Mouse (Mus musculus): ENCODE results near the gene Large1. TPM values are rescaled to one million over a fixed set of nuclear protein-coding genes. Genes with fewer than 3 reads are reported as not detected.

Large1 gene
- polyA plus RNA-seq, 1 experiment from 2014 or later: 5.8 TPM

DNA sequence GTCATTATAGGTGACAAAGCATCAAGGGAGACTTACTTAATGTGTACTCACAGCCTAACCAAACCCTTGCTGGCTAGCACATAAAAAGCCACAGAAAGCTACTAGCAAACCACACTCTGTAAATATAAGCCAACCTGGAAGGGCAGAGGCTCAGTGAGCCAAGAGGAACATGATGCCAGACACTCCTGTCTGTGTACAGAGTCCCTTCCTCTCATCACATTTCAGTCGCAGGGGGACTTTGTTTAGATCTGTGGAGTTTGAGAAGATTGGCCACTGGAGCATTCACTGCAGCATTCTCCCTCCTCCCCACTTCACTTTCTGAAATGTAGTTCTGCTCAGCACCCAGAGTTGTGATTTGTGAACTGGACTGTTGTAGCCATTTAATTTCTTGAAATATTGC is 291.9 kb downstream of the Large1 start:
- ATAC-seq (ENCODE audit: borderline replicate concordance, extremely low read depth, low FRiP score, low TSS enrichment): no peak
- H3K4me1 ChIP-seq: no peaks in the 10 kb centered on the region

DNA sequence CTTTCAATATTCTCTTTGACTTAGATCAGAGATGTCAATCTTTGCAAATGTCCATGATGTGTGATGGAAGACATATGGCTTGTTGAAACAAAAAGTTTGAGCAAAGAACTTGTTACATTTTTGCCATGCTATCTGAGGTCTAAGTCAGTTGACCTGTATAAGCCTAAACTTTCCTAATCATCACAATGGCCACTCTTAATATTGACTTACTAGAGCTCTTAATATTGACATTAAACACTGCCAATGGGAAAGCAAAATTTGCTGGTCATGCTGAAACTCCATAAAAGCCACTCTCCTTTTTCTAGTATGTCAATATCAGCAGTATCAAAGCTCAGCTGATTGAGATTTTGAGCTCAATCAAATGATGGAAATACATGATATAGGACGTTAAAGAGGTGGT is 298.6 kb downstream of the Large1 start:
- no peaks in the 10 kb centered on the region for H3K4me1 ChIP-seq
- 65% methylated on average over 1 of the region's 1 CpGs for WGBS
- no peaks in the 10 kb centered on the region for H3K27me3 ChIP-seq
- ATAC-seq (ENCODE audit: borderline replicate concordance, extremely low read depth, low FRiP score, low TSS enrichment): no peak
- no peak overlapping the region for H3K4me2 ChIP-seq
- no peak overlapping the region for H3K4me3 ChIP-seq
- no peaks in the 10 kb centered on the region for H3K36me3 ChIP-seq
- H3K27ac ChIP-seq: no peak overlapping the region
- no peaks in the 10 kb centered on the region for H3K9me3 ChIP-seq
- H3K9ac ChIP-seq: no peak overlapping the region

More for the DNA sequence above, 291.9 kb downstream of the Large1 start:
- no peaks in the 10 kb centered on the region for H3K27me3 ChIP-seq
- H3K27ac ChIP-seq: no peak overlapping the region
- H3K36me3 ChIP-seq: no peaks in the 10 kb centered on the region
- H3K4me3 ChIP-seq: no peak overlapping the region
- 8% methylated on average over 1 of the region's 1 CpGs for WGBS
- H3K9ac ChIP-seq: no peak overlapping the region
- no peaks in the 10 kb centered on the region for H3K9me3 ChIP-seq
- no peak overlapping the region for H3K4me2 ChIP-seq

DNA sequence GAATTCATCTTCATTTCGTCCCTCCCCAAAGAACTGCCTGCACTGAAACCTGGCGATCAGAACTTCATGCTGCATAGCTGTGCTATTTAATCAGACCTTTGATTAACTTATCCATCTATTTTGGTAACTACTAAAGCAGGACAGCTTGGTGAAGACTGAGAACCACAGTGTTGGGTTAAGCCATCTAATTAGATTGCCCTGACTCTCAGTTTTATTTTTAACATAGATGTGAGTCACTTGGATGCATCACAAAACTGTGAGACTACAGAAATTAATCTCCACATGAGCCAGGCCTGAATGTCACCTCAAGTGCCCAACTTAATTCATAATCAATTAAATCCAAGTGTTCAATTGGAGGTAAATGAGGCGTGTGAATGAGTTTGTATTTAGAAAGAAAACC is 299.5 kb downstream of the Large1 start:
- 87% methylated on average over 3 of the region's 3 CpGs for WGBS
- ATAC-seq (ENCODE audit: borderline replicate concordance, extremely low read depth, low FRiP score, low TSS enrichment): no peak
- H3K4me2 ChIP-seq: no peak overlapping the region
- no peaks in the 10 kb centered on the region for H3K4me1 ChIP-seq
- H3K36me3 ChIP-seq: no peaks in the 10 kb centered on the region
- no peak overlapping the region for H3K4me3 ChIP-seq
- H3K27ac ChIP-seq: no peak overlapping the region
- H3K9me3 ChIP-seq: no peaks in the 10 kb centered on the region
- H3K9ac ChIP-seq: no peak overlapping the region
- H3K27me3 ChIP-seq: no peaks in the 10 kb centered on the region

DNA sequence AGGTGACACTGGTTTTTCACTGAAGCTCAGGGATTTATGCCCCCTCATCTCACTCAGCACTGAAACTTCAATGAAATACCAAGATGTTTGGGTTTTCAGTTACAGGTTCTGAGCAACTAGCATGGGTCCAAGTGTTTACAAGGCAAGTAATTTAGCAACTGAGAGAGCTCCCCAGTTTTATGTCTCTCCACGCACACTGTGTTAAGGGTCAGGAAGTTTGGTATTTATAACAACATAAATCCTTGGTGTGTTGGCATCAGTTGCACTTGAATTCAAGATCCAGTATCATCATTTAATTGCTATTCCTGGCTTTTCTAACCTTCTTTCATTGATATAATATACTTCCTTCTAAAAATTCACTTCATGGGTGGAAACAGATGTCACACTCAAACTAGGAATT is 300.9 kb downstream of the Large1 start:
- H3K4me3 ChIP-seq: no peak overlapping the region
- H3K9me3 ChIP-seq: no peaks in the 10 kb centered on the region
- H3K27ac ChIP-seq: no peak overlapping the region
- no peaks in the 10 kb centered on the region for H3K4me1 ChIP-seq
- ATAC-seq (ENCODE audit: borderline replicate concordance, extremely low read depth, low FRiP score, low TSS enrichment): no peak
- 61% methylated on average over 1 of the region's 1 CpGs for WGBS
- H3K4me2 ChIP-seq: no peak overlapping the region
- no peaks in the 10 kb centered on the region for H3K36me3 ChIP-seq
- no peak overlapping the region for H3K9ac ChIP-seq
- H3K27me3 ChIP-seq: no peaks in the 10 kb centered on the region

GRCm38 (mm10) chr8:73048136-73048535 is 305.2 kb downstream of the Large1 start:
- no peaks in the 10 kb centered on the region for H3K27me3 ChIP-seq
- no peak overlapping the region for H3K4me2 ChIP-seq
- no peak overlapping the region for H3K4me3 ChIP-seq
- no peak for ATAC-seq (ENCODE audit: borderline replicate concordance, extremely low read depth, low FRiP score, low TSS enrichment)
- no peaks in the 10 kb centered on the region for H3K36me3 ChIP-seq
- no peaks in the 10 kb centered on the region for H3K4me1 ChIP-seq
- no peak overlapping the region for H3K27ac ChIP-seq
- H3K9ac ChIP-seq: no peak overlapping the region
- H3K9me3 ChIP-seq: no peaks in the 10 kb centered on the region
- WGBS: 89% methylated on average over 3 of the region's 3 CpGs

- Histone ChIP-seq H3K4me2 (no peak overlapping the region), H3K27me3 (no peaks in the 10 kb centered on the region), H3K36me3 (no peaks in the 10 kb centered on the region), H3K27ac (no peak overlapping the region), H3K9ac (no peak overlapping the region), H3K4me1 (no peaks in the 10 kb centered on the region), H3K9me3 (no peaks in the 10 kb centered on the region), H3K4me3 (no peak overlapping the region)
- no peak for ATAC-seq (ENCODE audit: borderline replicate concordance, extremely low read depth, low FRiP score, low TSS enrichment)
Observed at GRCm38 (mm10) chr8:73029787-73030186, 323.6 kb downstream of the Large1 start.

DNA sequence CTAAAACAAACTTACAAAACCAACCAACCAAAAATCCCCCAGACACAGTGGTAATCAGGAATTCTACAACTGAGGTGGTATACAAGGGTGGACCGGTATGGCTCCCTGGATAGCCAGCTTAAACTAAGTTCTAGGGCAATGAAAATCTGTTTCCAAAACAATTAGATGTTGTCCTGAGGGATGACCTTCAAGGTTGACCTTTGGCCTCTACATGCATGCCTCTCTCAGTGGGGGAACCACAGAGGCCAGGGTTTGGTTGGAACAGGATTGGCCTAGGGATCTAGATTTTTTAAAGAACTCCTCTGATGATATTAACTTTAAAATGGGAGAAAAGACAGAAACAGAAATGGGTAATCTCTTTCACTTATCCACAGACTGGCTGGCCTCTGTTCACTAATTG is 335.1 kb downstream of the Large1 start:
- Histone ChIP-seq H3K27me3 (no peaks in the 10 kb centered on the region), H3K27ac (no peak overlapping the region), H3K4me3 (no peak overlapping the region), H3K36me3 (no peaks in the 10 kb centered on the region), H3K9me3 (no peaks in the 10 kb centered on the region), H3K4me1 (no peaks in the 10 kb centered on the region), H3K9ac (no peak overlapping the region), H3K4me2 (no peak overlapping the region)
- 90% methylated on average over 1 of the region's 1 CpGs for WGBS
- ATAC-seq (ENCODE audit: borderline replicate concordance, extremely low read depth, low FRiP score, low TSS enrichment): no peak

- H3K4me3 ChIP-seq: no peak overlapping the region
- no peaks in the 10 kb centered on the region for H3K27me3 ChIP-seq
- no peaks in the 10 kb centered on the region for H3K9me3 ChIP-seq
- H3K36me3 ChIP-seq: no peaks in the 10 kb centered on the region
- no peak overlapping the region for H3K27ac ChIP-seq
- H3K4me1 ChIP-seq: no peaks in the 10 kb centered on the region
- ATAC-seq (ENCODE audit: borderline replicate concordance, extremely low read depth, low FRiP score, low TSS enrichment): no peak
- H3K9ac ChIP-seq: no peak overlapping the region
- WGBS: 75% methylated on average over 1 of the region's 1 CpGs
- H3K4me2 ChIP-seq: no peak overlapping the region
Observed at GRCm38 (mm10) chr8:73017601-73018000, 335.7 kb downstream of the Large1 start.

DNA sequence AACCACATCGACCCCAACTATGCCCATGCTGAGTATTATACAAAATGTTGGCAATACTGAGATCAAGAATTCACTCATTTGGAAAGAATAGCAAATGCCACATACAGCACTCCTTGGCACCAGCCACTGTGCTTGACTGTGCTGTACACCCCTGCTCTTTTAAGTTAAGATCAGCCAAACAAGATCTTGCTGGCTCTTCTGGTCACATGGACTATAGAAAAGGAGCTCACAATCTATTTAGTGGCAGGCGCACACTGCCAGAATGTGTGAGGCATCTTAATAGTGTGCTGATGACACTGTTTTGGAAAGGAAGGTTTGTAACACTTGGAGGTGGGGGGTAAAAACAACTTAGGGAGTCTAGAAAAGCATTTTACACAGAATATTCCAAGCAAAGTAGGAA is 337.0 kb downstream of the Large1 start:
- Histone ChIP-seq H3K9ac (no peak overlapping the region), H3K4me3 (no peak overlapping the region), H3K36me3 (no peaks in the 10 kb centered on the region), H3K4me2 (no peak overlapping the region), H3K9me3 (no peaks in the 10 kb centered on the region), H3K27ac (no peak overlapping the region), H3K4me1 (no peaks in the 10 kb centered on the region), H3K27me3 (no peaks in the 10 kb centered on the region)
- ATAC-seq (ENCODE audit: borderline replicate concordance, extremely low read depth, low FRiP score, low TSS enrichment): no peak
- WGBS: 92% methylated on average over 2 of the region's 2 CpGs

DNA sequence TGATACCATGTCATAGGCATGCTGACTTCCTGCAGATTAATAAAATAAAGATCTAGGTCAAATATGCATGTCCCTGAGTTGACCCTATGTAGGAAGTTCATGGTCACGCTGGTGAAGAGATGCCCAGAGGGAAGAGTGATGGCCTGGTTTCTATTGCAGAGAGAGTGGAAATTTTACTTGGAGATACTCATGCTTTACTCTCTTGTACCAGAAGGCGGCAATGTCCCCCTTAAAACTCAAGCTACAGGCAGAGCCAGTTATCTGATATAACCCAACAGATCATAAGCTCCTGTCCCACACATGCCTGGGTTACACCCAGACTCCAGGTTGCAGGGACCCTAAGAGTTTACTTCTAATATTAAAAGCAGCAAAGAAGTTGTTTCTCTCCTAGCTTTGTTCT is 345.9 kb downstream of the Large1 start:
- no peak for ATAC-seq (ENCODE audit: borderline replicate concordance, extremely low read depth, low FRiP score, low TSS enrichment)
- no peak overlapping the region for H3K27ac ChIP-seq
- H3K4me2 ChIP-seq: no peak overlapping the region
- H3K4me3 ChIP-seq: no peak overlapping the region
- H3K36me3 ChIP-seq: no peaks in the 10 kb centered on the region
- peaks cover 7% of the 10 kb centered on the region; the same call in 1 of the 2 replicates for H3K4me1 ChIP-seq
- H3K9me3 ChIP-seq: no peaks in the 10 kb centered on the region
- 52% methylated on average over 2 of the region's 2 CpGs for WGBS
- H3K27me3 ChIP-seq: no peaks in the 10 kb centered on the region
- H3K9ac ChIP-seq: no peak overlapping the region

GRCm38 (mm10) chr8:73003858-73004257 is 349.5 kb downstream of the Large1 start:
- no peaks in the 10 kb centered on the region for H3K36me3 ChIP-seq
- 34% methylated on average over 2 of the region's 2 CpGs for WGBS
- H3K27me3 ChIP-seq: no peaks in the 10 kb centered on the region
- H3K9ac ChIP-seq: no peak overlapping the region
- no peak overlapping the region for H3K27ac ChIP-seq
- no peaks in the 10 kb centered on the region for H3K9me3 ChIP-seq
- H3K4me3 ChIP-seq: no peak overlapping the region
- H3K4me2 ChIP-seq: no peak overlapping the region
- ATAC-seq (ENCODE audit: borderline replicate concordance, extremely low read depth, low FRiP score, low TSS enrichment): no peak
- H3K4me1 ChIP-seq: peaks cover 7% of the 10 kb centered on the region; the same call in 1 of the 2 replicates

DNA sequence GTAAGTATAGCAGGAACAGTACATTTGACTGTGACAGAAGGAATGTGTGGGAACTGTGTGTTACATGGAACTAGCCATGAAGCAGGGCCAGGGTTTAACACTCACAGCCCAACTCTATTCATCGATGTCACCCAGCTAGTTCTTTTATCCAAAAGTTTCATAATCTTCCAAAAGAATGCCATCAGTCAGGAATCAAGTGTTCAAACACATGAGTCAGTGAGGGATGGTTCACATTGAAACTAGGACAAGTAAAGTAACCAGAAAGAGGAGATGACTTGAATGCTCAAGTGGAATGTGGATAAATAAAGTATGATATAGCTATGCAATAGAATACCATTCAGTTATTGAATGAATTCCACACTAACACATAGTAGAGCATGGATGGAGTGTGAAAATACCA is 359.5 kb downstream of the Large1 start:
- Histone ChIP-seq H3K4me3 (no peak overlapping the region), H3K4me2 (no peak overlapping the region), H3K27me3 (no peaks in the 10 kb centered on the region), H3K9me3 (no peaks in the 10 kb centered on the region), H3K9ac (no peak overlapping the region), H3K27ac (no peak overlapping the region), H3K4me1 (no peaks in the 10 kb centered on the region), H3K36me3 (no peaks in the 10 kb centered on the region)
- no peak for ATAC-seq (ENCODE audit: borderline replicate concordance, extremely low read depth, low FRiP score, low TSS enrichment)
- WGBS: 75% methylated on average over 1 of the region's 1 CpGs

GRCm38 (mm10) chr8:72990425-72990824 is 362.9 kb downstream of the Large1 start:
- Histone ChIP-seq H3K4me3 (no peak overlapping the region), H3K27me3 (no peaks in the 10 kb centered on the region), H3K9me3 (no peaks in the 10 kb centered on the region), H3K4me1 (no peaks in the 10 kb centered on the region), H3K27ac (no peak overlapping the region), H3K4me2 (no peak overlapping the region), H3K36me3 (no peaks in the 10 kb centered on the region), H3K9ac (no peak overlapping the region)
- 79% methylated on average over 2 of the region's 2 CpGs for WGBS
- no peak for ATAC-seq (ENCODE audit: borderline replicate concordance, extremely low read depth, low FRiP score, low TSS enrichment)
